Mouse (Mus musculus) midbrain, embryonic 13.5 days (tissue): ENCODE data around the gene Tcf7l2. TPM values are rescaled to one million over a fixed set of nuclear protein-coding genes. Genes with fewer than 3 reads are reported as not detected.
A peak's percentile ranks its signal among the peaks of the same experiment; 100 is the strongest.

Source experiments
- ATAC-seq: fragments of 200-750 bp; cut with Nextera tagmentation; 2 replicates; pipeline ENCODE4 v1.8.0; 2017; ENCODE audit warnings: mild to moderate bottlenecking, moderate TSS enrichment, moderate library complexity
- H3K27ac ChIP-seq: fragments of 300-500 bp; sonication (generic); 2 replicates; pipeline ENCODE4 v1.5.1; 2015; ENCODE audit warnings: inconsistent platforms, mild to moderate bottlenecking, moderate library complexity
- H3K27me3 ChIP-seq: fragments of 300-500 bp; sonication (generic); 2 replicates; pipeline ENCODE4 v1.6.1; 2015; ENCODE audit warnings: mild to moderate bottlenecking, inconsistent platforms
- H3K36me3 ChIP-seq: fragments of 300-500 bp; sonication (generic); 2 replicates; pipeline ENCODE4 v1.6.1; 2015; ENCODE audit warnings: mild to moderate bottlenecking, inconsistent platforms
- H3K4me1 ChIP-seq: fragments of 300-500 bp; sonication (generic); replicated peaks from 2 replicates; pipeline ENCODE4 v1.6.1; 2015; ENCODE audit warnings: inconsistent platforms
- H3K4me2 ChIP-seq: fragments of 300-500 bp; sonication (generic); replicated peaks from 2 replicates; pipeline ENCODE4 v1.6.1; 2015; ENCODE audit warnings: moderate library complexity, mild to moderate bottlenecking, inconsistent platforms
- H3K4me3 ChIP-seq: fragments of 300-500 bp; sonication (generic); replicated peaks from 2 replicates; pipeline ENCODE4 v1.5.1; 2015; ENCODE audit warnings: mild to moderate bottlenecking, inconsistent platforms
- H3K9ac ChIP-seq: fragments of 300-500 bp; sonication (generic); replicated peaks from 2 replicates; pipeline ENCODE4 v1.6.1; 2015; ENCODE audit warnings: mild to moderate bottlenecking, inconsistent platforms
- H3K9me3 ChIP-seq: fragments of 300-500 bp; sonication (generic); 2 replicates; pipeline ENCODE4 v1.6.1; 2016; ENCODE audit warnings: mild to moderate bottlenecking, inconsistent platforms
- WGBS: fragments of 180-500 bp; shearing (Covaris S2); methylation state at CpG from one replicate; pipeline ENCODE4 v1.1.7; 2015; 5-methylcytosine and 5-hydroxymethylcytosine counted together
- polyA plus RNA-seq: library from polyadenylated mRNA; unstranded; fragments of >200 nt; fragmentation: Nextera tagmentation; extraction: Ambion mirVana; gene quantifications from 2 replicates; pipeline ENCODE4 v1.2.1, GENCODE M21; 2015

Tcf7l2 gene
- polyA plus RNA-seq, 1 experiment from 2014 or later: 584 TPM

DNA sequence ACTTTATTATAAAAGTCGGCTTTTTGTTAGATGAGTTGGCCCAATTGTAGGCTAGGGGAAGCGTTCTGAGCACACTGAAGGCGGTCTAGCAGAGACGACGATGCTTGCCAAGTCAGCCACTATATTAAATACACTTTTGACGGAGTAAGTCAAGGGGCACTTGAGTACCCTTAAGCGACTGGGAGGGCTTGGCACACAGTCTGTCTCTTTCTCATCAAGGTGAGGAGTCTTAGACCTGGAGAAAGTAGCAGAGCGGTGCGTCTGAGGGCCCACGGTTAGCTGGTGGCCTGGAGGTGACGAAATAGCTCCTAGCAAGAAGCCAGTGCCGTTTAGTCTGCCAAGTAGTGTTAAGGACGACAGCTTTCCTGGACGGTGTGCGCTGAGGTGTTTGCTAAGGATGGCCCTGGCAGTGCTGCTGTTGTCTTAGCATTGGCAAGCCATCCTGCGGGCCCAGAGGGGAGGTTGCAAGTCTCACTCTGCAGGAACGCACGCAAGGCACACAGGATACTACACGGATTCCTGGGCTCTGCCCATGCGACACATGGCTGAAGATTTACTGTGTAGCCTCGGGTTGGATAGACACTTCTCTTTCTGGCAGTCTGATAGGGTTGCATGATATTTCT is 43.3 kb downstream of the Tcf7l2 start:
- Histone ChIP-seq H3K27ac (no peak overlapping the region), H3K4me2 (no peak overlapping the region), H3K4me1 (peaks cover 75% of the 10 kb centered on the region), H3K4me3 (no peak overlapping the region), H3K36me3 (no peaks in the 10 kb centered on the region; the same call in 1 of the 2 replicates), H3K9me3 (no peaks in the 10 kb centered on the region), H3K9ac (no peak overlapping the region), H3K27me3 (no peaks in the 10 kb centered on the region)
- WGBS: 91% methylated on average over 21 of the region's 21 CpGs
- no peak for ATAC-seq

DNA sequence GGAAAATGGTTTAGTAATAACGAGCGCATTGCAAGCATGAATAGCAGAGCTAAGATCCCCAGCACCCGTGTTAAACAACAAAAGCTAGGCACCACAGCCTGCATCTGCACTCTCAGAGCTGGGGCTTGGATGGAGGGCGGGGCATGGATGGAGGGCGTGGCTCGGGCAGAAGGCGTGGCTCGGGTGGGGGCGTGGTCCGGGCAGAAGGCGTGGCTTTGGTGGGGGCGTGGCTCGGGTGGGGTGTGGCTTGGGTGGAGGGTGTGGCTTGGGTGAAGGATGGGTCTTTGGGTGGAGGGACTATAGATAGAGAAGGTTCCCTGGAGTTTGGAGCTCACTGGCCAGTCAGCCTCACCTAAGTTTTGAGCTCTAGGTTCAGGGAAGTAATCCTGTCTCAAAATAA is 45.8 kb downstream of the Tcf7l2 start:
- ATAC-seq: no peak
- H3K36me3 ChIP-seq: no peaks in the 10 kb centered on the region; the same call in 1 of the 2 replicates
- no peak overlapping the region for H3K4me3 ChIP-seq
- no peak overlapping the region for H3K4me2 ChIP-seq
- no peaks in the 10 kb centered on the region for H3K9me3 ChIP-seq
- no peak overlapping the region for H3K27ac ChIP-seq
- H3K9ac ChIP-seq: no peak overlapping the region
- H3K4me1 ChIP-seq: peaks cover 70% of the 10 kb centered on the region
- H3K27me3 ChIP-seq: no peaks in the 10 kb centered on the region
- 81% methylated on average over 13 of the region's 13 CpGs for WGBS

- Histone ChIP-seq H3K4me1 (peaks cover 66% of the 10 kb centered on the region), H3K27ac (peak overlapping the region; percentile 56), H3K4me2 (no peak overlapping the region; the same call in 1 of the 2 replicates), H3K9me3 (no peaks in the 10 kb centered on the region), H3K36me3 (no peaks in the 10 kb centered on the region; the same call in 1 of the 2 replicates), H3K9ac (no peak overlapping the region), H3K27me3 (no peaks in the 10 kb centered on the region), H3K4me3 (no peak overlapping the region)
- 6% methylated on average over 7 of the region's 7 CpGs for WGBS
- peak; percentile 76 for ATAC-seq
These were observed 46.8 kb downstream of the Tcf7l2 start for GRCm38 (mm10) chr19:55788285-55788904.

DNA sequence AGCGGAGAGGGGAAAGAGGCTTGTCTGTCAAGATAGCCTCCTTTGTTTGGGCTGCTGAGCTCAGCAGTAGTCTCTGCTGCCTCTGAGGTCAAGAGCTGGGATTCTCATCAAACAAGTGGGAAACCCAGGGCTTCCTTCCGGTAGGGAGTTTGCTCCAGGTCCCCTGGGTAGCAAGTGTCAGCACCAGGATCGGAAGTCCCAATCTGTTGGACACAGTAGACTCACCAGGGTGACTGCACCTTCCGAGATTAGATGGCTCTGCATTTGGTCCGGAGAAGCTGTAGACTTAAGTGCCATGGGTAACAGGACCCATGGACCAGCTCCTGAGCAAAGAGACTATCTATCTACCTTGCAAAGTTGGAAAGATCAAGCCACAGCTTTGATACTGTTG is 47.3 kb downstream of the Tcf7l2 start:
- WGBS: 34% methylated on average over 5 of the region's 5 CpGs
- Histone ChIP-seq H3K9ac (no peak overlapping the region), H3K27me3 (no peaks in the 10 kb centered on the region), H3K4me1 (peaks cover 61% of the 10 kb centered on the region), H3K9me3 (no peaks in the 10 kb centered on the region), H3K36me3 (no peaks in the 10 kb centered on the region; the same call in 1 of the 2 replicates), H3K4me3 (no peak overlapping the region), H3K27ac (peak overlapping the region; percentile 56; the same call in 1 of the 2 replicates), H3K4me2 (no peak overlapping the region)
- ATAC-seq: peak; percentile 13; the same call in 1 of the 2 replicates

DNA sequence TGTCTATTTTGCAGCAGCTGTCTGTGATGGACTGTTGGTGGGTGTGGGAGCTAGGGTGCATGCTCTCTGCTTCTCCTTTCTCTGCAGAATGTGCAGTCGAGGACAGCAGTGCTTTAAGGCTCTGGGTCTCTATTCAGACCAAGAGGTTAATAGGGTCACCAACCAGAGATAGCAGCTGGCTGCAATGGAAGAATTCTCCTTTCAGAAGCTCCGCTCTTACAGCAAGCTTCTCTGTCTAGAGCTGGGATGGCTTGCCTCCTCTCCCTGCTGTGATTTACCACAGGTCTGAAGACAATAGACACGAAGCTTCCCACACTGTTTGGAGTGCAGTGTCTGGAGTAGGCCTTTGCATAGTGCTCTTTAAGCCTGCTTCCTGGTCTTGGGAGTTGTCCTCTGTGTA is 48.2 kb downstream of the Tcf7l2 start:
- Histone ChIP-seq H3K4me2 (no peak overlapping the region), H3K9ac (no peak overlapping the region), H3K27ac (no peak overlapping the region), H3K4me1 (peaks cover 57% of the 10 kb centered on the region), H3K36me3 (no peaks in the 10 kb centered on the region), H3K9me3 (no peaks in the 10 kb centered on the region), H3K4me3 (no peak overlapping the region), H3K27me3 (no peaks in the 10 kb centered on the region)
- WGBS: 19% methylated on average over 3 of the region's 3 CpGs
- no peak for ATAC-seq

DNA sequence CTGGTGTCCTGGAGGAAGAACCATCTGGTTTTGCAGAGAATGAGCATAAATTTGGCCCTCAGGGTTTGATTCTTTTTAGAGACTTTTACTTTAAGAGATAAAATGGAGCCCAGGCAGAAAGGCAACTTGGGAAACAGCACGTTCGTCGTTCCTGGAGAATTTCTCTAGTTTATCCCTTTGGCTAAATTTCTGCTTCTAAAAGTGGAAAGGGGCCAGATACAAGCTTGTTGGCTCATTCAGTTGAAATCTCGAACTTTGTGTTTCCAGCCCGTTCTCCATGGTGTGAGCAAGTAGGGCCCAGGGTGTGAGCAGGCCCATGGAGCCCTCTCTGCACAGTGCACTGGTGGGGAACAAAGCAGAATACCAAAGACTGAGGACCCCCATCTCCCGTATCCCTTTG is 49.7 kb downstream of the Tcf7l2 start:
- Histone ChIP-seq H3K9ac (no peak overlapping the region), H3K27ac (0 out of 2 replicates have a peak overlapping the region, but pooled peaks have one; percentile 4), H3K4me1 (peaks cover 50% of the 10 kb centered on the region), H3K9me3 (no peaks in the 10 kb centered on the region), H3K27me3 (no peaks in the 10 kb centered on the region), H3K4me3 (no peak overlapping the region), H3K4me2 (no peak overlapping the region), H3K36me3 (no peaks in the 10 kb centered on the region)
- 91% methylated on average over 6 of the region's 6 CpGs for WGBS
- ATAC-seq: no peak

DNA sequence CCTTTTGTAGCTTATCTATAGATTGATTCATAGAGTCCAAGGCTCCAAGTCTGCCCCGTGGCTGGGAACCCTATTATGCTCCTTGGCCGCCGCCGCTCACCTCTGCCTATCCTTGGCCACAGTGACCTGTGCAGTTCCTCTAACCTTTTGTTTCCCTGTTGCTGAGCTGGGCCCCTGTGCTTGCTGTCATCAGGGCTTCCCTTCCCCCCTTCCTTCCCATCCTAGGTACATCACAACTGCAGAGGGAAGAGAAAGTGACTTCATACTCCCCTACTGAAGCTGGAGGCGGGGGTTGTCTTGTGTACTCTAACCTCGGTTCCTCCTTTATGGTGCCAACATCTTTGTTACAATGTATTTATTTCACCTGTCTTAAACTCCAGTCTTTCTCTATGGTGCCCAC is 50.3 kb downstream of the Tcf7l2 start:
- Histone ChIP-seq H3K9me3 (no peaks in the 10 kb centered on the region), H3K4me2 (no peak overlapping the region), H3K4me3 (no peak overlapping the region), H3K9ac (no peak overlapping the region), H3K36me3 (no peaks in the 10 kb centered on the region), H3K27me3 (no peaks in the 10 kb centered on the region), H3K27ac (peak overlapping the region; percentile 4; the same call in 1 of the 2 replicates), H3K4me1 (peaks cover 56% of the 10 kb centered on the region)
- 94% methylated on average over 6 of the region's 6 CpGs for WGBS
- no peak for ATAC-seq

- no peak for ATAC-seq
- H3K27me3 ChIP-seq: no peaks in the 10 kb centered on the region
- WGBS: 66% methylated on average over 5 of the region's 5 CpGs
These were observed 51.0 kb downstream of the Tcf7l2 start for GRCm38 (mm10) chr19:55792571-55792970.

GRCm38 (mm10) chr19:55793029-55793428 is 51.4 kb downstream of the Tcf7l2 start:
- ATAC-seq: no peak
- H3K9ac ChIP-seq: no peak overlapping the region
- no peak overlapping the region for H3K4me3 ChIP-seq
- H3K9me3 ChIP-seq: no peaks in the 10 kb centered on the region
- no peak overlapping the region for H3K4me2 ChIP-seq
- no peaks in the 10 kb centered on the region for H3K27me3 ChIP-seq
- H3K4me1 ChIP-seq: peaks cover 55% of the 10 kb centered on the region
- no peaks in the 10 kb centered on the region for H3K36me3 ChIP-seq
- no peak overlapping the region for H3K27ac ChIP-seq
- 87% methylated on average over 4 of the region's 4 CpGs for WGBS

More at GRCm38 (mm10) chr19:55792571-55792970, 51.0 kb downstream of the Tcf7l2 start:
- Histone ChIP-seq H3K4me2 (no peak overlapping the region), H3K9ac (no peak overlapping the region), H3K4me3 (no peak overlapping the region), H3K27ac (peak overlapping the region; percentile 1; the same call in 1 of the 2 replicates), H3K36me3 (no peaks in the 10 kb centered on the region), H3K4me1 (peaks cover 57% of the 10 kb centered on the region), H3K9me3 (no peaks in the 10 kb centered on the region)

DNA sequence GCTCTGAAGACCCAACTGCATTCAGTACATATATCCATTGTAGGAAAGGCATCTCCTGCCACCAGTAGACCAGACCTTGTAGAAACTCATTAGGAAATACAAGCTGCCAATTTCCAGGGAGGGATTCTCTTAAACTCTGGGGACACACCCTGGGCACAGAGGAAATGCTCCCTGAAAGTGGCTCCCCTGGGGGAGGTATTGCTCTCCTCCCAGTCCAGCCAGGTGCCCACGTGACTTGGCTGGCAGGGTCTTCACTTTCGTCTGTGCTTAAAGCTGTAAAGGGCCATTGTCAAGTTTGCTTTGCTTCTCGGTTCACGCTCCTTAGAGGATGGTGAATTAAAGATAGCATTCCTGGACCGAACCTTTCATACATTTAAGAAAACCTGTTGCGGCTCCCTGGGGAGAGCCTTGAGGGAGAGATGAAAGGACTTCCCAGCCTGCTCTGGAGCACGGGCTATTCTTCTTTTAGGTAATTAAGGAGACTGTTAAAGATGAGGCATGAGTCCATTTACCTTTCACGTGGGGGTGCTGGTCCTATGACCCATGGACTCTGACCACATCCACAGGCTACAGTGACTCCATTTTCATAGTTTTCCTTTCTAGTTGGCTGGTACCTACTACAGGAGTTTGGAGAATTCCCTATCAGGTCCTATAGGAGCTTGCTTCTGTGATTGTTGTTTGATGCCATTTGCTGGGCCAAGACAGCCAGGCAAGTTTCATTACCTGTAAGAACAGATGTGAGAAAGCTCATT is 52.8 kb downstream of the Tcf7l2 start:
- Histone ChIP-seq H3K4me2 (no peak overlapping the region), H3K27me3 (no peaks in the 10 kb centered on the region)
- 60% methylated on average over 8 of the region's 8 CpGs for WGBS

GRCm38 (mm10) chr19:55794946-55795340 is 53.3 kb downstream of the Tcf7l2 start:
- no peak overlapping the region for H3K27ac ChIP-seq
- 97% methylated on average over 5 of the region's 5 CpGs for WGBS
- no peaks in the 10 kb centered on the region for H3K36me3 ChIP-seq

More for the DNA sequence above, 52.8 kb downstream of the Tcf7l2 start:
- H3K4me1 ChIP-seq: peaks cover 48% of the 10 kb centered on the region
- no peak overlapping the region for H3K27ac ChIP-seq
- no peaks in the 10 kb centered on the region for H3K9me3 ChIP-seq
- no peak for ATAC-seq
- no peak overlapping the region for H3K9ac ChIP-seq
- H3K4me3 ChIP-seq: no peak overlapping the region
- H3K36me3 ChIP-seq: no peaks in the 10 kb centered on the region

DNA sequence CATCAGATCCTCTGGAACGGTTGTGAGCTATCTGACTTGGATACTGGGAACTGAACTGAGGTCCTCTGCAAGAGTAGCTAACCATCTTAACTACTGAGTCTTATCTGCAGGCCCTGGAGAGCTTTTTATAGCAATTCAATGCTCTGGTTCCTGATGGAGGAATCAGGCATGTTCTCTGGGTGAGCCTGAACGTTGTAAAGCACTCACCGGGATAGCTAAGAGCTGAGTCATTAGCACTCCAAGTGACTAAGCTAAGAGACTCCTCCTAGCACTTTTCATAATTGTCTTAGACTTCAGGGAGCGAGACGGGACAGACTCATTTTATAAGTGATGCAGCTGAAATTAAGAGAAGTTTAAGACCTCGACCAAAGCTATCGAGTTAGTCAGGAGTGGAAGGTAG is 53.7 kb downstream of the Tcf7l2 start:
- H3K27ac ChIP-seq: no peak overlapping the region
- no peak for ATAC-seq
- H3K4me2 ChIP-seq: no peak overlapping the region
- no peaks in the 10 kb centered on the region for H3K27me3 ChIP-seq
- 90% methylated on average over 7 of the region's 7 CpGs for WGBS
- H3K9ac ChIP-seq: no peak overlapping the region
- H3K4me3 ChIP-seq: no peak overlapping the region
- H3K4me1 ChIP-seq: peaks cover 41% of the 10 kb centered on the region
- H3K9me3 ChIP-seq: no peaks in the 10 kb centered on the region
- no peaks in the 10 kb centered on the region for H3K36me3 ChIP-seq

More at GRCm38 (mm10) chr19:55794946-55795340, 53.3 kb downstream of the Tcf7l2 start:
- H3K4me1 ChIP-seq: peaks cover 43% of the 10 kb centered on the region
- H3K9ac ChIP-seq: no peak overlapping the region
- no peak overlapping the region for H3K4me2 ChIP-seq
- H3K4me3 ChIP-seq: no peak overlapping the region
- ATAC-seq: no peak
- H3K9me3 ChIP-seq: no peaks in the 10 kb centered on the region
- H3K27me3 ChIP-seq: no peaks in the 10 kb centered on the region
